Comparison of ENCODE assay signal across 8 mouse cellular contexts in the genomic region with DNA sequence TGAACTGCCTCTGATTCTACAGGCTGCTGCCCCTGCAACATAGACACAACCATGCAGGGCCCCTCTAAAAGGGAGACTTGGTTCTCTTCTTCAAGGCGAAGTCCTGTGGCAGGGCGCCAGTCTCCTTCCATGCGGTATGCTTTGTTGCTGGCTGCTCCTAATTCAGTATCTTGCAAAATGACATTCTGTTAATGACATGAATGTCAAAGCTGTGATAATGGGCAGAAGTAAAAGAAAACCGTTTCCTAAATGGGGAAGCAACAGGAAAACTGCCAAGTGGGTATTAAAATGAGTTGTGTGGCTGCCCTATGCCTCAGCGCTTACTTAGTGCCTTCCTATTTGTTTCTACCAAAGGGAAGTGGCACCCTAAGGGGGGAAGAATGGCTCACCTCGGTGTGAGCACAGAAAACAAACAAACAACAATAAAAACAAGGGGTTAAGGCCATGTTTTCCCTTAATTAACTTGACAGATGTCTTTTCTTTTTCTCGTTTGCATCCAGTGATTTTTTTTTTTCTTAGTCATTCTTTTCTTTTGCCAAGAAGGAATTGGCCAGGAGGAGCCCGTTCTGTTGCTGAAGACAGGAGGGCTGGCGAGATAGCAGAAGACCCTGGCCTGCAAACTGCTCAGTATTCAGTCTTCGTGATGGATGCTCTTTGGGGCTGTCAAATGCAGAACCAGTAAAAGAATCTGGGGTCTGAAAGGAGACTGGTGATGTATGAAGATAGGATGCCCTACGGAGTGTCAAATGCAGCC.
DNase-seq lines count a peak whose midpoint lies in the region; ATAC-seq and TF ChIP-seq lines count a peak whose summit lies in the region.

No protein-coding gene starts in this region.

- 0 out of 2 replicates have a peak overlapping the region, but pooled peaks have one; percentile 8 for H3K27ac ChIP-seq in forebrain, embryonic 10.5 days
- no peak overlapping the region for H3K27ac ChIP-seq in forebrain, embryonic 11.5 days (ENCODE audit: low read depth, low read length)
- peak overlapping the region; percentile 35; the same call in 1 of the 2 replicates for H3K27ac ChIP-seq in forebrain, postnatal 0 days (ENCODE audit: low read depth, low read length)
- peak overlapping the region; percentile 85 for H3K27ac ChIP-seq in kidney, embryonic 15.5 days

- no peak for DNase-seq in forebrain, embryonic 10.5 days (ENCODE audit: extremely low spot score, low spot score)
- DNase-seq in forebrain, embryonic 11.5 days (ENCODE audit: low spot score) = no peak
- DNase-seq in A20 (ENCODE audit: low read depth, low spot score) = peak; percentile 19
- peak; percentile 77 for DNase-seq in forebrain, postnatal 0 days
- no peak for DNase-seq in left cerebral cortex, adult 11 months (ENCODE audit: low spot score)
- no peak for DNase-seq in gastrocnemius, adult 18-20 months (ENCODE audit: low spot score)

- peaks cover 17% of the 10 kb centered on the region for H3K9me3 ChIP-seq in forebrain, embryonic 10.5 days
- H3K9me3 ChIP-seq in forebrain, embryonic 11.5 days (ENCODE audit: control insufficient read depth, low read length) = peaks cover 4% of the 10 kb centered on the region; the same call in 1 of the 2 replicates
- 0 out of 2 replicates have a peak, but pooled peaks cover 3% of the 10 kb centered on the region for H3K9me3 ChIP-seq in forebrain, postnatal 0 days (ENCODE audit: low read length)
- 0 out of 2 replicates have a peak, but pooled peaks cover 4% of the 10 kb centered on the region for H3K9me3 ChIP-seq in kidney, embryonic 15.5 days (replicated peaks)

- WGBS in forebrain, embryonic 10.5 days = 64% methylated on average over 11 of the region's 11 CpGs
- 58% methylated on average over 11 of the region's 11 CpGs for WGBS in forebrain, embryonic 11.5 days
- 18% methylated on average over 11 of the region's 11 CpGs for WGBS in forebrain, postnatal 0 days
- WGBS in kidney, embryonic 15.5 days = 50% methylated on average over 11 of the region's 11 CpGs

- peaks cover 13% of the 10 kb centered on the region for H3K36me3 ChIP-seq in forebrain, embryonic 10.5 days (replicated peaks)
- H3K36me3 ChIP-seq in forebrain, embryonic 11.5 days (ENCODE audit: control insufficient read depth, insufficient read depth, low read length) = no peaks in the 10 kb centered on the region
- no peaks in the 10 kb centered on the region for H3K36me3 ChIP-seq in forebrain, postnatal 0 days (ENCODE audit: insufficient read depth)
- H3K36me3 ChIP-seq in kidney, embryonic 15.5 days = no peaks in the 10 kb centered on the region; the same call in 1 of the 2 replicates

- TF ChIP-seq CTCF in forebrain, postnatal 0 days (IDR thresholded peaks at IDR 0.05; ENCODE audit: low read depth) = no peak

- no peak for ATAC-seq in forebrain, embryonic 11.5 days (replicated peaks; ENCODE audit: low FRiP score)
- ATAC-seq in forebrain, postnatal 0 days = peak; percentile 82
- ATAC-seq in kidney, embryonic 15.5 days (replicated peaks; ENCODE audit: low FRiP score) = no peak; the same call in 1 of the 2 replicates
- ATAC-seq in megakaryocyte-erythroid progenitor cell, adult 5-6 weeks (replicated peaks; ENCODE audit: low FRiP score, low TSS enrichment, poor library complexity, severe bottlenecking) = peak; percentile 40; the same call in 1 of the 2 replicates

- no peaks in the 10 kb centered on the region for H3K27me3 ChIP-seq in forebrain, embryonic 10.5 days (ENCODE audit: poor library complexity, severe bottlenecking)
- no peaks in the 10 kb centered on the region for H3K27me3 ChIP-seq in forebrain, embryonic 11.5 days (ENCODE audit: control insufficient read depth, insufficient read depth, low read length)
- H3K27me3 ChIP-seq in forebrain, postnatal 0 days (ENCODE audit: insufficient read depth, low read length) = no peaks in the 10 kb centered on the region
- no peaks in the 10 kb centered on the region for H3K27me3 ChIP-seq in kidney, embryonic 15.5 days

- H3K4me2 ChIP-seq in forebrain, embryonic 11.5 days (ENCODE audit: low read depth, low read length, severe bottlenecking) = no peak overlapping the region
- H3K4me2 ChIP-seq in forebrain, postnatal 0 days (ENCODE audit: low read depth) = no peak overlapping the region
- no peak overlapping the region for H3K4me2 ChIP-seq in kidney, embryonic 15.5 days

- peaks cover 9% of the 10 kb centered on the region for H3K4me1 ChIP-seq in forebrain, embryonic 10.5 days
- no peaks in the 10 kb centered on the region for H3K4me1 ChIP-seq in forebrain, embryonic 11.5 days (replicated peaks; ENCODE audit: control insufficient read depth, insufficient read depth, low read length)
- H3K4me1 ChIP-seq in forebrain, postnatal 0 days (ENCODE audit: insufficient read depth) = peaks cover 10% of the 10 kb centered on the region; the same call in 1 of the 2 replicates
- H3K4me1 ChIP-seq in kidney, embryonic 15.5 days = peaks cover 24% of the 10 kb centered on the region

- H3K9ac ChIP-seq in forebrain, embryonic 11.5 days (ENCODE audit: low read length) = no peak overlapping the region
- H3K9ac ChIP-seq in forebrain, postnatal 0 days = no peak overlapping the region
- no peak overlapping the region for H3K9ac ChIP-seq in kidney, embryonic 15.5 days

- H3K4me3 ChIP-seq in forebrain, embryonic 10.5 days = no peak overlapping the region
- H3K4me3 ChIP-seq in forebrain, embryonic 11.5 days (ENCODE audit: low read depth, low read length) = no peak overlapping the region
- no peak overlapping the region for H3K4me3 ChIP-seq in forebrain, postnatal 0 days (ENCODE audit: low read depth, low read length)
- no peak overlapping the region for H3K4me3 ChIP-seq in kidney, embryonic 15.5 days (replicated peaks)

Comparison
In these comparisons a context has a peak if more than half of its experiments do, and no peak if none do; other contexts are left out.
1. DNase-seq: peak in A20 (single experiment) and forebrain, postnatal 0 days (single experiment); none in forebrain, embryonic 10.5 days (single experiment), forebrain, embryonic 11.5 days (single experiment), left cerebral cortex, adult 11 months (single experiment) and gastrocnemius, adult 18-20 months (single experiment).
2. ATAC-seq: peak in forebrain, postnatal 0 days (single experiment) and megakaryocyte-erythroid progenitor cell, adult 5-6 weeks (single experiment); none in forebrain, embryonic 11.5 days (single experiment) and kidney, embryonic 15.5 days (single experiment).